Mouse (Mus musculus) macrophage (primary cell): ENCODE data around the gene Ppip5k1. TPM values are rescaled to one million over a fixed set of nuclear protein-coding genes. Genes with fewer than 3 reads are reported as not detected.
"Not testable (repeated sequence)": the region's sequence is repeated elsewhere in the genome, so short reads cannot be mapped to it uniquely, and the experiment has no call there.

Source experiments
- H3K27ac ChIP-seq: fragments of 350-480 bp; formaldehyde crosslinking; 2 replicates; pipeline ENCODE4 v1.9.0; 2021
- H3K36me3 ChIP-seq: fragments of 350-480 bp; formaldehyde crosslinking; 2 replicates; pipeline ENCODE4 v1.9.0; 2021; ENCODE audit errors: inconsistent target
- H3K4me3 ChIP-seq: fragments of 350-480 bp; formaldehyde crosslinking; 2 replicates; pipeline ENCODE4 v1.9.0; 2021; ENCODE audit errors: inconsistent target
- H3K79me2 ChIP-seq: fragments of 350-480 bp; formaldehyde crosslinking; 2 replicates; pipeline ENCODE4 v1.9.0; 2021; ENCODE audit errors: inconsistent target
- WGBS: methylation state at CpG from one replicate; pipeline ENCODE4 v1.1.7; 2026; ENCODE audit warnings: inconsistent platforms; ENCODE audit not compliant: missing documents; 5-methylcytosine and 5-hydroxymethylcytosine counted together
- polyA plus RNA-seq: library from polyadenylated mRNA; stranded (reverse); fragments of 250-400 nt; gene quantifications from 3 replicates; pipeline ENCODE4 v1.2.4, GENCODE M21; 2018; ENCODE audit warnings: inconsistent platforms
- total RNA-seq, 78 experiments: library from RNA; depleted of rRNA; stranded (reverse); fragments of 250-400 nt; gene quantifications; 1 replicate in 9 of 78; 2 replicates in 24 of 78; 3 replicates in 43 of 78; 4 replicates in 2 of 78; pipeline ENCODE4 v1.2.4; 2018; ENCODE audit warnings: inconsistent platforms in 56 of 78

Gene Ppip5k1
- 100 to 1,000 TPM in 1 of 26 experiments, 10 to 100 TPM in 25; 17.4 to 105 (median 48.4) TPM for total RNA-seq (2018; cell fraction: chromatin; rRNA removed)
- 10 to 100 TPM in 18 of 26 experiments, 1 to 10 TPM in 8; 8.4 to 16.6 (median 12.2) TPM for total RNA-seq (2018; cell fraction: cytosol; rRNA removed)
- 10 to 100 TPM in 24 of 26 experiments, 1 to 10 TPM in 2; 8.2 to 49.2 (median 23.3) TPM for total RNA-seq (2018; cell fraction: nucleus; rRNA removed)
- polyA plus RNA-seq: 9.7 to 11.8 TPM (median 10.4 TPM) in 3 replicates

DNA sequence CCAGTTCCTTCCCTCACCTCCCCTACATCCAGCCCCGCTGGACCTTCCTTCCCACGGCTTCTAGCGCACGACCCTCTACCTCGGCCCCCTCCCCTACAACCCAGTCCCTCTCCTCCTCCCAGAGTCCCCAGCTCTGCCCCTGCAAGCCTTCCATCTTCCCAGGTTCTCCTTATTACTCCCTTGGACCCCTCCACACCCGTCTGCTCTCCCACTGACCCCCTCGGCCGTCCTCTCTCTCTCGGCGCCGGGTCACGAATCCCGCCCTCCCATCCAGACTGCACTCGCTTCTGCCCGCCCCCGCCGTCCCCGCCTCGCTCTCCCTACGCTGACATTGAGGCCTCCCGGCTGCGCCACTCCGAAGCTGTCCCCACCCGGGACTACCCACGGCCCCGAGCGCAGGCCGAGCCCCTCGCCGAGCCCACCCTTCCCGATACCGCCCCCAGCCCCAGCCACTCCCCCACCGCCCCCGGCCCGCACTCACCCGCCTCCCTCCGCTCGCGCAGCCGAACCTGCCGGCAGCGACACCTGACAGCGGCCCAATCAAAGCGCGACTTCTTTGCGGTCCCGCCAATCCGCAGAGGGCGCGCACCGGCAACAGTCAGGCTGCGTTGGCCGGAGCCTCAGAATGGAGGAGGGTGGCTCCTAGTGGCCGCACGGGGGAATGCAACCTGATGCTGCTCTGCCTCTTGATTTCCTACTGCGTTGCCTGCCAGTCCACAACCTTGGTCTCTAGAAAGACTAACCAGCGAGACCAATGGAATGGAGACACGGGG is at the start of gene Ppip5k1:
Gene Ppip5k1, minus strand, starts transcription at position 577 of the 773 bp plus-strand sequence.
- Histone ChIP-seq H3K4me3 (peak within 1 kb of the TSS; percentile 94), H3K36me3 (no peaks in the 10 kb centered on the region), H3K27ac (0 out of 2 replicates have a peak within 1 kb of the TSS, but pooled peaks have one; percentile 12), H3K79me2 (no peaks in the 10 kb centered on the region)
- WGBS: 2% methylated on average over 53 of the region's 58 CpGs

DNA sequence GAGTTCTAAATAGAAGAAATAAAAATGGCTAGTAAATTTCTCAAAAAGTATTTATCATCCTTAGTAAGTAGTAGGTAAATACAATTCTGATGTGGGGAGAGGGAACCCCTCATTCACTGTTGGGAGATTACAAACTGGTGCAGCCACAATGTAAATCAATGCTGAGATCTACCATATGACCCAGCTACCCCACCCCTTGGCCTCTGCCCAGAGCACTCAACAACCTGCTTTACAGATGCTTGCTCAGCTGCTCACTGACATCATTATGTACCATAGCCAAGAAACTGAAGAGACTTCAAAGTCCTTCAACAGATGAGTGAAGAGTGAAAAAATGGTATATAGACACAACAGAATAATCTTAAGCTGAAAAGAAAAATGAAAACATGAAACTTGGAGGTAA is 48.1 kb upstream of the Ppip5k1 start:
- Histone ChIP-seq H3K79me2 (no peaks in the 10 kb centered on the region), H3K27ac (no peak overlapping the region), H3K36me3 (no peaks in the 10 kb centered on the region), H3K4me3 (no peak overlapping the region)

DNA sequence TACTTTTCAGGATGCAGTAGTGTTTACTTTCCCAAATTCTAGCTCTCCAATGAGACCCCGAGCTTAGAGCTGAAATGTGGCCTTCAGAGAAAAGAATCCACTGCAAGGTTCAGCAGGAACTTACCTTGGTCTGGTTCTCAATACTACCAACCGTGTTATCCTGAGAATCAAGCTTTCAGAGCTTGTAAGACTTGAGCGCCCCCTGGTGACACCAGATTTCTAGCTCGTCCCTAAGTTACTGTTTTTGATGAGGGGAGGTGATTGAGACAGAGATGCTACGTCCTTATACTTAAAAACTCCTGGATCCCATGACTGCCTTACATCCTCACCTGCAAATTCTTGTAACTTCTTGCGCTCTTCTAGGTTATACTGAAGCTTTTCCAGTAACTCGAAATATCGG is 41.4 kb upstream of the Ppip5k1 start:
- no peak overlapping the region for H3K4me3 ChIP-seq
- WGBS: 34% methylated on average over 8 of the region's 8 CpGs
- H3K36me3 ChIP-seq: no peaks in the 10 kb centered on the region
- no peaks in the 10 kb centered on the region for H3K79me2 ChIP-seq
- H3K27ac ChIP-seq: no peak overlapping the region

DNA sequence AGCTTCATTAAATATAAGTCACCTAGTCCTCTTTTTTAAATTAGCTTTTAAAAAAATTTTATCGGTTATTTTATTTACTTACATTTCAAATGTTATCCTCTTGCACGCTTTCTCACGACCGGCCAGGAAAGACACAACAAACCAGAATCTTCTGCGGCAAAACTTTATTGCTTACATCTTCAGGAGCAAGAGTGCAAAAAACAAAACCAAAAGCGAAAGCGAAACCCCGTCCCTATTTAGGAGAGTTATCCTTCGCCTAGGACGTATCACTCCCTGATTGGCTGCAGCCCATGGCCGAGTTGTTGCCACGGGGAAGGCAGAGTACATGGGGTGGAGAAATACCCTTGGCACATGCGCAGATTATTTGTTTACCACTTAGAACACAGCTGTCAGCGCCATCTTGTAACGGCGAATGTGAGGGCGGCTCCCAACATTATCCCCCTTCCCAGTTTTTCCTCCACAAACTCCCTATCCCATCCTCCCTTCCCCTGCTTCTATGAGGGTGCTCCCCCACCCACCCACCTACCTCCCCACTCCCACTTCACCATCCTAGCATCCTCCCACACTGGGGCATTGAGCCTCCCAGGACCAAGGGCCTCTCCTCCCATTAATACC is 31.9 kb upstream of the Ppip5k1 start, which contains the start of gene Strc:
Gene Strc, minus strand, starts transcription at position 208 of the 615 bp plus-strand sequence.
- not testable (repeated sequence) for H3K79me2 ChIP-seq, H3K36me3 ChIP-seq, H3K27ac ChIP-seq, H3K4me3 ChIP-seq
- WGBS: 97% methylated on average over 12 of the region's 17 CpGs

DNA sequence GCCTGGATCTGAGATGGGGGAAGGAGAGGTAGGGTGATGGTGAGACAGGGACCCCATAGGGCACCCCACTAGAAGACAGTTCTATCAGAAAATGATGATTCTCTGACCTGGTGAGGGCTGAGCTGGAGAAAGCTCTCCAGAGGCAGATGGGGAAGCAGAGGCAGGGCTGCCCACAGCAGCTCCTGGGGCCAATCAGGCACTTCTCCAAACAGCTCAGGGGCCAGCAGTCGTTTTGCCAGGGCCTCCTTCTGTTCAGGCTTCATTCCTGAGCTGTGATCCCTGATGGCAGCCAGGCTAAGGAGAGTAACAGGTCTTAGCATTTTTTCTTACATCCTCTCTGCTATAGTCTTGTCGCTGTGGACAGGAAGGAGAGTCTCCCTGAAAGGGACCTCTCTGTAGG is 19.6 kb upstream of the Ppip5k1 start:
- no peak overlapping the region for H3K27ac ChIP-seq
- no peaks in the 10 kb centered on the region for H3K79me2 ChIP-seq
- WGBS: 48% methylated on average over 2 of the region's 2 CpGs
- H3K4me3 ChIP-seq: no peak overlapping the region
- no peaks in the 10 kb centered on the region for H3K36me3 ChIP-seq

DNA sequence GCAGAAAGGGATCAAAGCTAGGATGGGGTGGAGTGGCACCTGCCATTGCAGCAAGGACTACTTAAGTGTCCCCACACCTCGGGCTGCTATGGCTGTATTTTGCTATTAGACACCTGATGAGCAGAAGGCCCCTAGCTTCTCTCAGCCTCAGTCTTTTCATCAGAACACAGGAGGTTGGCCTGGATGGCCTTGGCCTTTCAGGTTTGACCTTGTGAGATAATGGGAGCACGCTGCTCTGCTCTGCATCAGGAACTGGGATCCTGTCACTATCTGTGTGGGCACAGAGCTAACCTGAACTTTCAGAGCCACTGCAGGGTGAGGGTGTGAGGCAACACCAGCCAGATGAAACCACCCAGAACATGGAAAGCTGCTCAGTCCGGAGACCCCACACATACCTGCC is 17.1 kb upstream of the Ppip5k1 start:
- 93% methylated on average over 3 of the region's 3 CpGs for WGBS
- Histone ChIP-seq H3K36me3 (no peaks in the 10 kb centered on the region), H3K4me3 (no peak overlapping the region), H3K79me2 (no peaks in the 10 kb centered on the region), H3K27ac (no peak overlapping the region)

DNA sequence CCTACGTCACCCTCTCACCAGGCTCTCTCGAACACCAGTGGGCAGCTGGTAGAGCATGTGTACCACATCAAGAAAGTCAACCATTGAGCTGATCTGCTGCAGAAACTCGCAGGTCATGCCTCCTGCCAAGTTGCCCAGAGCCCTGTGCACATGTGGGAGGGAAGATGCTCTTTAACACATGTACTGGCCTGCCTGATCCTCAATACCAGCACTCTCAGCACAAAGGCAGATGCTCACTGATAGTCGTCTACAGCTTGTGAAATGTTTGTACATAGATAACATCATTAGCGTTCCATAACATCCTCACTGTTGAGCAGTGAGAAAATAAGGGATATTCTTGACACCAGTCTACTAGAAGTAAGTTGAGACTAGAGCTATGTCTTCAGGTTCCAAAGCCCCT is 15.7 kb upstream of the Ppip5k1 start:
- Histone ChIP-seq H3K79me2 (no peaks in the 10 kb centered on the region), H3K27ac (no peak overlapping the region), H3K36me3 (no peaks in the 10 kb centered on the region), H3K4me3 (no peak overlapping the region)
- WGBS: 91% methylated on average over 5 of the region's 5 CpGs

DNA sequence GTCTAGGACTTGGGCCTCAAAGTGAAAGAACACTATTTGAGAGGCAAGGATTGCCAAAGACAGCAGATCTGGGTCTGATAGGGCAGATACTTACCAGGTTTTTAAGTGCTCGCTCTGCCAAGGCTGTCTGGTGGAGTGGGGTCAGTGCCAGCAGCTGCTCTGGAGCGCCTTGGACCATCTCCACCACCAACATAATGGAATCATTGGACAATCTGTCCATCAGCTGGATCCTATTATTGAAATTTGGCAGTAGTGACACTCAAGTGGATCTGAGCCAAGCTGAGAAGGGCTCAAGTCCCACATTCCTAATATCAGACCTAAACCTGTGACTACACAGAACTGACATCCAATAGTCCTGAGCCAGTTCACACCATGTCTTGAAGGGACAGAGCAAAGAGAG is 13.6 kb upstream of the Ppip5k1 start:
- no peaks in the 10 kb centered on the region for H3K36me3 ChIP-seq
- WGBS: 88% methylated on average over 2 of the region's 2 CpGs
- no peak overlapping the region for H3K4me3 ChIP-seq

DNA sequence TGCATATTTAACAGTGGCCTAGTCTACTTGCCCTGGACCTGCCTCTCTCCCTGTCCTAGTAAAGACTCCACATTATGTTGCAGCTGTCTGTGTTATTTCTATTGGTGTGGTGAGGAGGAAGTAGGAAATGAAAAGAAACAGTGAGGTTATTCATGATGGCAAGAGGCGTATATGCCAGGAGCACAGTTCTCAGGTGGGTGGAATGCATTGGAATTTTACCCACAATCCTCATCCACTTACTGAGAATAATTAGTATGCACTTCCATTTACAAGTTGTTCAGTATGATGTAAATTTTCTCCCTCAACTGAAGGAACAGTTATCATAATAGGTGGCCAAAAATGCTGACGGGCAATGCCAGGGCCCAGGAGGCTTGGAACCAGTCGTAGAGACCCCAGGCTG is 8.5 kb upstream of the Ppip5k1 start:
- no peak overlapping the region for H3K4me3 ChIP-seq
- no peak overlapping the region for H3K27ac ChIP-seq
- H3K79me2 ChIP-seq: no peaks in the 10 kb centered on the region
- 84% methylated on average over 3 of the region's 3 CpGs for WGBS
- no peaks in the 10 kb centered on the region for H3K36me3 ChIP-seq

More for the DNA sequence above, 13.6 kb upstream of the Ppip5k1 start:
- Histone ChIP-seq H3K79me2 (no peaks in the 10 kb centered on the region), H3K27ac (no peak overlapping the region)

DNA sequence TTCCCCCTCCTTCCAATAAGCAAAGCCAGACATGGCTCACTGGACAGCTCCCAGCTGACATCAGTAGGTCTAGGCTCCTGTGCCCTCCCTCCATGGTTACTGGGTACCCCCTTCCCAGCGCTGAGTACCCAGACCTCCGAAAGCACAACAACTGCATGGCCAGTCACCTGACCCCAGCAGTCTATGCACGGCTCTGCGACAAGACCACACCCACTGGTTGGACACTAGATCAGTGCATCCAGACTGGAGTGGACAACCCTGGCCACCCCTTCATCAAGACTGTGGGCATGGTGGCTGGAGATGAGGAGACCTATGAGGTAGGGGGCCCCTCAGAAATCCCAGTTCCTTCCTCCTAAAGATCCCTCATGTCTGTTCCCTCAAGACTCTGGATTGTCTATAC is 4.3 kb upstream of the Ppip5k1 start:
- H3K4me3 ChIP-seq: no peak overlapping the region
- no peak overlapping the region for H3K27ac ChIP-seq
- WGBS: 70% methylated on average over 4 of the region's 4 CpGs
- H3K79me2 ChIP-seq: no peaks in the 10 kb centered on the region
- no peaks in the 10 kb centered on the region for H3K36me3 ChIP-seq

DNA sequence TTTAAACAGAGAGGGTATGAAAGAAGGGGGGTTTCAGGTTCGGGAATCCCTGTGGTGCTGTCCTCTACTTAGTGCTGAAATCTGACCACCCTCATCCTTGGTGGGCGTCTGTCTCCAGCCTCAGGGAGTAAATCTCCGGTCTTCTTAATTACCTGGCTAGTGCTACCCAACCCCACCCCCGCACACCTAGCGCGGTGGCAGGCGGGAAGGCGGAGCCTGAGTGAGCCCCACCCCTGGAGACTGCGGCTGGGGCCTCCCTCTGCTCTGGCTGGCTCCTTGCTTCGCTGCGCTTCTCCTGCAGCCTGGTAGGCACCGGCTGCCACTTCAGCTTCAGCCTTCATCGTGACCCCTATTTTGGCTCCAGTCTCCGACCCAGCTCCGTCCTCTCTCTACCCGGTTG is 3.2 kb upstream of the Ppip5k1 start:
- WGBS: 3% methylated on average over 16 of the region's 16 CpGs
- H3K27ac ChIP-seq: no peak overlapping the region
- no peak overlapping the region for H3K4me3 ChIP-seq
- H3K36me3 ChIP-seq: no peaks in the 10 kb centered on the region
- H3K79me2 ChIP-seq: no peaks in the 10 kb centered on the region

DNA sequence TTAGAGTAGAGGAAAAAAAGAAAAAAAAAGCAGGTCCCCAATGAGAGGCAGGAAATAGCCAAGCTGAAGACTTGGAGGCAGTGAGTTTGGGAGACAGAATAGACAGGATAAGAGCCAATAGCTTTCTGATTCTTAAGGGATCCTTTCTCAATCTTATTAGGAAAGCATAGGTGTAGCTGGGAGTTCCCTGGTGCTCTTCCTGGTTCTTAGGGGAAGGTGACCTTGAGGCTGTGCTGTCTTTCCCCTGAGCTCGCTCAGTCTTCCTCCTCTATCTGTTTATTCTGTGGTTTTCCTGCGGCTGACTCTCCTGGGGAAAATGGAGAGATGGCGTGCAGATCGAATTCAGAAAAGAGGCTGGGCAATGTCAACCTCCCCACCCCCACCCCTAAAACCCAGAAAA is 2.8 kb upstream of the Ppip5k1 start:
- Histone ChIP-seq H3K4me3 (no peak overlapping the region), H3K36me3 (no peaks in the 10 kb centered on the region), H3K79me2 (no peaks in the 10 kb centered on the region), H3K27ac (no peak overlapping the region)
- WGBS: 4% methylated on average over 4 of the region's 4 CpGs

DNA sequence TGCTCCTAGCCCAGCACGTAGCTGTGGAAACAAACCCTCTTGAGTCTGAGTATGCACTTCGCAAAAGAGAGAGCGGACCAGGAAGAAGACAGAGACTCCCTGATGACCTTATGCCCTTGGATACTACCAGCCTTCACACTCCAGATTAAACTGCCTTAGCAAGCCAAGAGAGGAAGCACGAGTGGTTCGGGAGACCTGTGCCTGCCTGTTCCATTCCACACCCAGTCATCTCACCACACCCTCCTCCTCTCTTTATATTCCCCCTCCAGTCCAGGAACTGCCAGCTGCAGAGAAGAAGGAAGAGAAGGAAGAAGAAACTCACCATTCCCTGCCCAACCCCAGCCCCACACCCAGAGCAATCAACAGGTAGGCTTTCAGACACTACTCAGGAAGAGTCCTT is 2.3 kb upstream of the Ppip5k1 start, which contains the start of gene Ckmt1:
Gene Ckmt1, plus strand, starts transcription at position 221 of the 400 bp plus-strand sequence.
- 74% methylated on average over 5 of the region's 5 CpGs for WGBS
- Histone ChIP-seq H3K27ac (no peak within 1 kb of the TSS), H3K4me3 (no peak within 1 kb of the TSS), H3K79me2 (no peaks in the 10 kb centered on the region), H3K36me3 (no peaks in the 10 kb centered on the region)

DNA sequence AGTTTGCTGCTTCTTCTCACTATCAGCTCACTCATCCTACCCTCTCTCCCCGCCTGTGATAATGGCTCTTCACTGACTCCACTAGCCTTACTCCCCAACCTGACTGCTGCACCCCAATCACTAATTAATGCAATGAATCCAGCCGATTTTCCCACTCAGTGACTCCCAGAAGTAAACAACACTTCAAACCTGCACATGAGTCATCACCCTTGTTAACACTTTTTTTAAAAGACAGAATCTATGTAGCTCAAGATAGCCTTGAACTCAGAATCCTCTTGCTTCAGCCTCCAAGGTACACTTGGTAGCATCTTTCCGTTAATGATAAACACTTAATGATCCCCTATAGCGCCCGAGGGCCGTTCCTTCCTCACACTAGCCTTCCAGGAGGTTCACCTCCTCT is 818 bp downstream of the Ppip5k1 start:
- Histone ChIP-seq H3K79me2 (no peaks in the 10 kb centered on the region), H3K27ac (no peak overlapping the region), H3K36me3 (0 out of 2 replicates have a peak, but pooled peaks cover 6% of the 10 kb centered on the region), H3K4me3 (peak overlapping the region; percentile 94)
- WGBS: 7% methylated on average over 6 of the region's 6 CpGs

DNA sequence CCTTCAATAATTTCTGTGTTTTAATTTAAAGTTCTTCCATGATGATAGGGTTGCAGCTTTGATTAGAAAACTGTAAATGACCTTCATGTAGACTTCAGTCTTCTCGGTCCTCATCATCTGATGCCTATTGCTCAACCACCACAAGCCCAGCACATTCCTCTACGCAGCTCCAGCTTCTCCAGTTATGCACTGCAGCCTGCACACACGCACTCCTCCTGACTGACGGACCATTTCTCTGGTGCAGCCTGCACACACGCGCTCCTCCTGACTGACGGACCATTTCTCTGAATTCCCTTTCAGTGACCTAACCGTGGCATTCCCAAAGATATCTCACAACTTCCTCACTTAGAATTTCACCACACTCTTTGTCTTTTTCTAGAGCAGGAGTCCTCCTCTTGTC is 2.0 kb downstream of the Ppip5k1 start:
- no peaks in the 10 kb centered on the region for H3K79me2 ChIP-seq
- no peak overlapping the region for H3K4me3 ChIP-seq
- H3K27ac ChIP-seq: no peak overlapping the region
- peaks cover 17% of the 10 kb centered on the region; the same call in 1 of the 2 replicates for H3K36me3 ChIP-seq
- 76% methylated on average over 8 of the region's 8 CpGs for WGBS
